Mouse (Mus musculus) CD8-positive naive resting alpha-beta T cell, adult 2 months (primary cell): ENCODE data around the gene 4931428F04Rik.

Experiments used
- DNase-seq, 2 experiments: peaks; one replicate each; pipeline ENCODE4 v3.0.0; 2022; ENCODE audit warnings: low read depth in 2 of 2, low spot score in 2 of 2

The 4931428F04Rik gene

GRCm38 (mm10) chr8:105231503-105232320 lies 58.0 kb downstream of the 4931428F04Rik start:
- DNase-seq: no peak
